In the genomic region with DNA sequence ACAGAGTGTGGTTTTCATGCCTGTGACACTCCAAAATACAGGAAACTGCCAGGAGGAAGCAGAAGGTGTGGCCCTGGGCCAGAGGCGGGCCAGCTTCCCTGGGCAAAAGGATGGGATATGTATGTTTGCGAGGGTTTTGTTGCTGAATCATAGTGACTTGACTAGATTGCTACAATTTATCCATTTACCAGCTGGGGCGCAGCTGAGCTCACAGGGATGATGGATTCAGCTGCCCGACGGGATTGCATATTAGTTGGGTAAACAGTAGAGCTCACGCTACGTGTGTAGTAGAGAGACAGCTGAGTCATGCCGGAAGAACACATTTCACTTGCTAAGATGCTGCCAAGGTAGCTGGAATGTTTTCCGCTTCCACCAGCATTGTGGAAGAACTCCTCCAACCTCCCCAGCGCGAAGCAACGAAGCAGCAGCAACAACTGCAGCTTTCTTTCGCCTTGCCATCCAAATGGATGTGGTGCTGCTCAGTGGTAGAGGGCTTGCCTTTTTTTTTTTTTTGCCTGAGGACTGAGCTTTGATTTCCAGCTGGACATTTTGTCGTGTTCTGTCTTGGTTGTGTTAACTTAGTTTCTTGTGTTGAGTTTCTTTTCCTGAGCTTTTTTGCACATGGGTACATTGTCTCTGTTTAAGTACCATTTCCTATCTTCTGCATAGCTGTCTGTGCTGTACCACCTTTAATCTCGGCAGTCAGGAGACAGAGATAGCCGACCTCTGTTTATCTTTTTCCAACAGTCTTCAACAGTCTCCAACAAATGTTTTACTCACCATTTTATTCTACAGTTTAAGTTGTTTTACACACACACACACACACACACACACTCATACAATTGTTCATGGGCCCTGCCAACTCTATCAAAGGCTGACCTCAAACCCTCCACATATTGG, we compare ENCODE assay signal across 8 mouse cellular contexts. TPM values are rescaled to one million over a fixed set of nuclear protein-coding genes. Genes with fewer than 3 reads are reported as not detected.
DNase-seq lines count a peak whose midpoint lies in the region; ATAC-seq lines count a peak whose summit lies in the region.

A gene (minus strand): TSS at position 58 of the 900 bp plus-strand sequence.

- no peaks in the 10 kb centered on the region for H3K36me3 ChIP-seq in lung, embryonic 15.5 days

- no peak within 1 kb of the TSS for H3K9ac ChIP-seq in lung, embryonic 15.5 days

- H3K27ac ChIP-seq in brown adipose tissue, adult 24 weeks (replicated peaks; ENCODE audit: low read depth, low read length), result peak within 1 kb of the TSS; percentile 52
- peak within 1 kb of the TSS; percentile 53 for H3K27ac ChIP-seq in lung, embryonic 15.5 days

- peak within 1 kb of the TSS; percentile 16; the same call in 1 of the 2 replicates for H3K4me3 ChIP-seq in brown adipose tissue, adult 24 weeks (ENCODE audit: insufficient read depth, low read depth, low read length)
- H3K4me3 ChIP-seq in lung, embryonic 15.5 days, result no peak within 1 kb of the TSS

- DNase-seq in Muller cell, postnatal 12 days (ENCODE audit: inconsistent ontology term), result peak; percentile 78
- peak; percentile 47 for DNase-seq in forelimb bud, embryonic 11.5 days (ENCODE audit: low read depth, low spot score)
- peak; percentile 80 for DNase-seq in heart, postnatal 4 days
- DNase-seq in layer of hippocampus, adult 9-10 months (ENCODE audit: low spot score), result peak; percentile 84
- DNase-seq in right cerebral cortex, postnatal 10 days (ENCODE audit: low spot score in 2 of 2), result peak; percentile 79 to 85
- no peak for DNase-seq in thymus, postnatal 4 days

- 23% methylated on average over 16 of the region's 16 CpGs for WGBS in lung, embryonic 15.5 days

- H3K27me3 ChIP-seq in lung, embryonic 15.5 days, result no peaks in the 10 kb centered on the region

- peak; percentile 53; the same call in 1 of the 2 replicates for ATAC-seq in lung, embryonic 15.5 days (ENCODE audit: borderline replicate concordance, extremely low read depth, low FRiP score, low TSS enrichment)

- 0 out of 2 replicates have a peak, but pooled peaks cover 3% of the 10 kb centered on the region for H3K4me1 ChIP-seq in brown adipose tissue, adult 24 weeks (ENCODE audit: control insufficient read depth, insufficient read depth, insufficient read length, low read length)
- H3K4me1 ChIP-seq in lung, embryonic 15.5 days, result peaks cover 10% of the 10 kb centered on the region

- no peaks in the 10 kb centered on the region for H3K9me3 ChIP-seq in lung, embryonic 15.5 days

- H3K4me2 ChIP-seq in lung, embryonic 15.5 days, result peak within 1 kb of the TSS; percentile 43

RNA-seq across cellular contexts. Expression of the gene that starts here (rescaled TPM):
- polyA plus RNA-seq in brown adipose tissue, adult 24 weeks (2012; ENCODE audit: insufficient read depth, insufficient read length, missing spikeins), result 14.8 and 26.0 TPM in 2 replicates
- 10 to 100 TPM; 69.7 to 73.5 TPM for total RNA-seq in heart, postnatal 4 days (2021)
- polyA plus RNA-seq in lung, embryonic 15.5 days (2015; fragmentation: Nextera tagmentation; extraction: Ambion mirVana), result 3.9 and 5.2 TPM in 2 replicates
